Mouse (Mus musculus): ENCODE measurements around the gene Zfp872.
"Not testable (repeated sequence)": the region's sequence is repeated elsewhere in the genome, so short reads cannot be mapped to it uniquely, and the experiment has no call there.

Gene Zfp872

GRCm38 (mm10) chr9:22188025-22188611 lies at the start of gene Zfp872:
Gene Zfp872 (plus strand): TSS chr9:22188090.
- DNase-seq (ENCODE audit: low spot score in 2 of 2), result no peak

- no peak for DNase-seq (ENCODE audit: low spot score in 2 of 2)
Observed at GRCm38 (mm10) chr9:22138480-22138879, 49.4 kb upstream of the Zfp872 start.

DNA sequence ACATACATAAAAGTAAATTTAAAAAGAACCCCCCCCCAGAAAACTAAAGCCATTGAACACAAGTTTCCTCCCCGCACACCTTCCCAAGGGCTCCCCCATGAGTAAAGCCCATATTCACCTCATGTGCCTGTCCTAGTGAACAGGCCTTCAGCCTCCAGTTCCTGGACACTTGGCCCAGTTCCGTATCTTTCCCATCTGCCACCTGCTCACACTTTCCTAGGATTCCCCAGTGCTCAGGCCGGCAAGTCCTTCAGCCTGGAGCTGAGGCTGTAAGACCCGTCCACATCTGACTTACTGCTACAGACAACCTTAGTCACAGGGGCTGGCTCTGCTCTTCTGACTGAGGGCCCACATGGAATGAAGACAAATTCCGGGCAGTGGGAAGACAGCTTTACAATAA lies 48.1 kb upstream of the Zfp872 start:
- DNase-seq (ENCODE audit: low spot score in 2 of 2), result no peak

DNA sequence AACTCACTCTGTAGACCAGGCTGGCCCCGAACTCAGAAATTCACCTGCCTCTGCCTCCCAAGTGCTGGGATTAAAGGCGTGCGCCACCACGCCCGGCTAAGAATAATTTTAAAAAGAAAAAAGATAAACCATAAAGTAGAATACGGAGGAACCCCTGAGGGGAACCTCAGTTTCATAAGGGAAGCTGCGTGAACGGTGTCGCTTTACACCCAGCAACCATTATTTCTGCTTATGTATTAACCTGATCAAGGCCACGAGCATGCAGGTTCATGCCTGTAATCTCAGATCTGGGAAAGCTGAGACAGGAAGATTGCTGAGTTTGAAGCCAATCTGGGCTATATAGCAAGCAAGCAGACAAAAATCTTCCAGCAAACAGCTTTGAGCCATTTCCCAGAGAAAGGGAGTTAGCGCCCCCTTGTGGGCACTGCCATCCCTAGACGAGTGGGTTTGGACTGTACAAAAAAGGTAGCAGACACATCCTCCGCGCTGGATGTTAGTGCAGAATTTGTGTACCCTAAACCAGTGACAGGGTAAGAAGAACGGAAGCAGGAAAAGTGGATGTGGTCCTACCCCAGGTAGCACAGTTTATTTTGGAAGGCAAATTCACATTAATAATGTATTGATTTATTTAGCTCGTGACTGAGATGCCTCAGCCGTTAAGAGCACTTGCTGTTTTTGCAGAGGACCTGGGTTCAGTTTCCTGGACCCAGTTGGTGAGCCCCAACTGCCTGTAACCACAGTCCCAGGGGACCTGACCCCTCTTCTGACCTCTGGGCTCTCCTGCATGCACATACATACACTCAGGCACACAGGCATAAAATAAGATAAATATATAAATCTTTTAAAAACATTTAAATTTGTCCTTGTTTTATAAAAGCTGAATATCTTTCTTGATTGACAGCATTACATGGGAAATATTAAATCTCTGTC lies 44.5 kb upstream of the Zfp872 start:
- DNase-seq (ENCODE audit: low spot score in 2 of 2), result peak; percentile 90 to 91

DNA sequence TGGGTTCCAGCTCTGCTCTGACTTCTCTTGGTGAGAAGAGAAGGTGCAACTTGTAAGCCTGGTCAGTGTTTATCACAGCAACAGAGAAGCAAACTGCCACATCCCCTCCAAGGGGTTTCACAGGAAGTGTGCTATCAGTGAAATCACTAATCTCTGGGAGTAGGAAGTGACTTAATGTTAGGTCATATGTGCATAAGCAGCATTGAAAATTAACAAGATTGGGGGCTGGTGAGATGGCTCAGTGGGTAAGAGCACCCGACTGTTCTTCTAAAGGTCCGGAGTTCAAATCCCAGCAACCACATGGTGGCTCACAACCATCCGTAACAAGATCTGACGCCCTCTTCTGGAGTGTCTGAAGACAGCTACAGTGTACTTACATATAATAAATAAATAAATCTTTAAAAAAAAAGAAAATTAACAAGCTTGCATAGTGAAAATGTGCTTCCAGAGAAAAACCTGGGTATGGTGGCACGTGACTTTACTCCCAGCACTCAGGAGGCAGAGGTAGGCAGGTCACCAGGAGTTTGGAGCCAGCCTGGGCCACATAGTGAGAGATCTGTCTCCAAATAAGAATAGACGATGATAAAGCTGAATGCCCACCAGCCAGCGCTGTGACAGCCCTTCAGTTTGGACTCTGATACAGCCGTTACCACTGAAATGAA lies 43.5 kb upstream of the Zfp872 start:
- DNase-seq (ENCODE audit: low spot score in 2 of 2), result no peak

DNA sequence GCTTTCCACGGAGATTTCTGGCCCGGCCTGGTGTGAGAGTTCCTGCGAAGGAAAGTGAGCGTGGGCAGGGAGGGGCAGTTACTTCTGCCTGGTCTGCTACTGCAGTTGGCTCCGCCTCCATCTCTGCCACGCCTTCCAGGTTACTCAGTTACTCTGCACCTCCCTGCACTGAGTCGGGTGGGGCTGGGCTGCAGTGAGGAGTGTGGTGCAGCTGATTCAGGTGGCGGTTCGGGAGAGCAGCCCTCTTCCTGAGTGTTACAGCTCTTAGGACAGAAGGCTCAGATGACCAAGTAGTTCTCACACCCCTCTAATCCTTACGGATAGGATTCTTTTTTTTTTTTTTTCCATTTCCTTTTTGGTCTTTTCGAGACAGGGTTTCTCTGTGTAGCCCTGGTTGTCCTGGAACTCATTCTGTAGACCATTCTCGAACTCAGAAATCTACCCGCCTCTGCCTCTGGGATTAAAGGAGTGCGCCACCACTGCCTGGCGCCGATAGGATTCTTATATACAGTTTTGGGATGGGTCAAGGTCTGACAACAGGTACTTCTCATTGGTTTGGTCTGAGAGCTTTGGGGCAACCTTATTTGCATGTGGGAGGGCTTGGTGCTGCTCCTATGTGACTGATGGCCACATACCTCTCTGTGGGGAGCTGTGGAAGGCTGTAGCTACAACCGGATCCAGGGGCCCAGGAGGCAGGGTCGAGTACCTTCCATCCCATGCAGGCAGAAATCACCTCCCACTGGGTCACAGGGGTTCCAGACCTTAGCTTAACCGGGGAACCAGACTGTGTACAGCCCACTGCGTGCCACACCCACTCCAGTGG lies 38.3 kb upstream of the Zfp872 start:
- no peak for DNase-seq (ENCODE audit: low spot score in 2 of 2)

DNA sequence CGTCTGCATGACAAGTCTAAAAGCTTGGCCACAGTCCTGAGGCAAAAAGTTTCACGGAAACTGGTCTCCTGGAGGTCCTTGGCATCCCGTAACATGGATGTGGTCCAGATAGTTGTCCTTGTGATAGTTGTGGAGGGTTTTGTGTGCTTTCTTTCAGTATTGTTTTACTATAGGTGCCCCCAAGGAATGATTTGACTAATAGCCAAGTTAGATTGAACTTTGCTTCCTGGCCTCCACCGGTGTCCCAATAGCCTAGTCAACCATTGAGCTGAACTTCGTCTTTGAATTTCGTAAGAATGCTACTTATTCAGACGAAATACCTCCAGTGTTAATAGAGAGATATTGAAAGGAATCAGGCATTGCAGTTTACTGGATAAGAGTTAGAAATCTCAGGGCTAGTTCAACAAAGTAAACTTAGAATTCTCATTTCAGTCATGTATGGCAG lies 37.6 kb upstream of the Zfp872 start:
- DNase-seq (ENCODE audit: low spot score in 2 of 2), result not testable (repeated sequence)

DNA sequence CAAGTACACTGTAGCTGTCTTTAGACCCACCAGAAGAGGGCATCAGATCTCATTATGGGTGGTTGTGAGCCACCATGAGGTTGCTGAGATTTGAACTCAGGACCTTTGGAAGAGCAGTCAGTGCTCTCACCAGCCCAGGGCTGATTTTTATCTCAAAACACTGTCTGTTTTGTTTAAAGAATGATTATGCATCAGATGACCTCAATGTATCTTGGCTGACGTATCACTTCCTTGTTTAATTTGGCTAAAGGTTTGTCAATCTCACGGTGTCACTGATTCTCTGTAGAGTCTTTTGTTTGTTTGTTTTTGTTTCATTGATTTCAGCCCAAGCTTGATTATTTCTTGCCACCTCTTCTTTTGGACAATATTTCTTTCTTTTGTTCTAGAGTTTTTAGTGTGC lies 36.9 kb upstream of the Zfp872 start:
- DNase-seq (ENCODE audit: low spot score in 2 of 2), result no peak

- DNase-seq (ENCODE audit: low spot score in 2 of 2), result no peak
Observed at GRCm38 (mm10) chr9:22153810-22154209, 34.1 kb upstream of the Zfp872 start.

GRCm38 (mm10) chr9:22155614-22156013 lies 32.3 kb upstream of the Zfp872 start:
- peak; percentile 20 to 62 for DNase-seq (ENCODE audit: low spot score in 2 of 2)

GRCm38 (mm10) chr9:22156497-22157245 lies 31.2 kb upstream of the Zfp872 start, which contains the start of gene Pigyl:
Gene Pigyl (plus strand): TSS chr9:22156846.
- DNase-seq (ENCODE audit: low spot score in 2 of 2), result peak; percentile 94 to 96

GRCm38 (mm10) chr9:22157516-22158265 lies 30.2 kb upstream of the Zfp872 start:
- DNase-seq (ENCODE audit: low spot score in 2 of 2), result no peak

GRCm38 (mm10) chr9:22161299-22161698 lies 26.6 kb upstream of the Zfp872 start:
- DNase-seq (ENCODE audit: low spot score in 2 of 2), result no peak

GRCm38 (mm10) chr9:22162305-22162704 lies 25.6 kb upstream of the Zfp872 start:
- DNase-seq (ENCODE audit: low spot score in 2 of 2), result no peak

GRCm38 (mm10) chr9:22162912-22163311 lies 25.0 kb upstream of the Zfp872 start:
- DNase-seq (ENCODE audit: low spot score in 2 of 2), result no peak

DNA sequence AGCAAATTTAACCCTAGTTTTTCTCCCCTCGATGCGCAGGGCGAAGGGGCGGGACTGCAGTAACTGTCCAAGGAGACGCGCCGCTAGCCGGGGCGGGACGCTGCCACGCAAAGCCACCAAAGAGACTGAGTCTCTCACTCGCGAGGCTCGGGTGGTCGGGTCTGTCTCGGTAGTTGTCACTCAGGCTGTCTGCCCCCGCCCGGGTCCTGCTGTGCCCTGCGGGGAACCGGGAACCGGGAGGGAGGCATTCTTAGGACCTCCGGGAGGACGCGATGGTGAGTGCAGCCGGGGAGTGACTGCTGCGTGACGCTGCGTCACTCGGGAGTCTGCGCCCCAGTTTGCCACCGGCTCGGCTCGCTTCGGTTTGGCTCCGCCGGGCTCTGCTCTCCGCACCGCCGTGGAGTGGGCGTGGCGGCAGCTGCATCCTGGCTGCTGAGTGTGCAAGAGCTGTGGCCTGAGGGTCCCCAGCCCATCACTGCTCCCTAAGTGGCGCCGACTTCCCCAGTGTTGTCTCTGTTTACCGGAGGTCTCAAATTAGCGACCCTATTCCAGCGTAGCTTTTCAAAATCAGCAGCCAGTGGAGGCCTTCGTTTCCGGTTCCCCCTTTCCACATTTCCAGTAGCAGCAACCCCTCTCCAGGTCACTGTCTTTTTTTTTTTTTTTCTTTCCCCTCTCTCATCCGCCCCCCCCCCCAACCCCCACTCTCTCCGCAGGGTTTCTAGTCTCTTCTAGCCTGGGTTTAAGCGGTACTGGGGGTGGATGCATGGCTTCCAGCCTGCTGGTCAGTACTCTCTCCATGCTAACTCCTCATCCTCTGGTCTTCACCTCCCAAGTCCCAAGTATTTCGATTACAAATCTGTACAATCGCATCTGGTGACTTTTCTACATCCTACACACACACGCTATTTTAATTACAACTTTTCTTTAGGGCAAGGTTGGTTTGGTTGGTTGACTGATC lies 22.9 kb upstream of the Zfp872 start:
- peak; percentile 16 to 31 for DNase-seq (ENCODE audit: low spot score in 2 of 2)

DNA sequence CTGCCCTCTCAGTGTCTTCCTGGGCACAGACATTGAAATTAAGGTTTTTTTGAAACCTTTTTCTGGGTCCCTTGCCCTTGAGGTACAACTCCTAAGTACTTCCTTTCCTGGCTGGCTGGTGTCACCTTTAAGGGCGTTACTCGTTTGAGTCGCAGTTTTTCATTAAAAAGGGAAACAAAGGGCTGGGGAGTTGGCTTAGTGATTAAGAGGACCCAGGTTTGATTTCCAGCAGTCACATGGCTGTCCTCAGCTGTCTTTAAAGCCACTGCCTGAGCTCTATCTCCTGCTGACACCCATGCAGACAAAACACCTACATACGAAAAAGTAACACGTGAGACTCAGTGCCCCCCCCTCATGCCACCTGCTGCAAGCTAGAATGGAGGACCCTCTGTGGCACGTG lies 21.9 kb upstream of the Zfp872 start:
- DNase-seq (ENCODE audit: low spot score in 2 of 2), result no peak

DNA sequence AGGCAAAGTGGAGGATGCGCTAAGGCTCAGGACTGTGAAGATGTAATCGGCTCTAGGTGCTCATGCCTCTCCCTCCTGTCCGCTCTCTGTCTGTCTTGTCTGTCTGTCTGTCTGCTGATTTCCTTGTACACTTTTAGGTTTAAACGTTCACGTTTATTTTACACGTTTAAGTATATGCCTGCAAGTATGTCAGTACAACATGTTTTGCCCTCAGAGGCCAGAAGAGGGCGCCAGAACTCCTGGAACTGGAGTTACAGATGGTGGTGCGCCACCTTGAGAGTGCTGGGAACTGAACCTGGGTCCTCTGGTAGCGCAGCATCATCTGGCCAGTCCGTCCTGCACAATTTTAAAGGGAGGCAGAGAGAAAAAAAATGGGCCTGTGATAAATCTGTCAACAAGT lies 21.2 kb upstream of the Zfp872 start:
- DNase-seq (ENCODE audit: low spot score in 2 of 2), result no peak

DNA sequence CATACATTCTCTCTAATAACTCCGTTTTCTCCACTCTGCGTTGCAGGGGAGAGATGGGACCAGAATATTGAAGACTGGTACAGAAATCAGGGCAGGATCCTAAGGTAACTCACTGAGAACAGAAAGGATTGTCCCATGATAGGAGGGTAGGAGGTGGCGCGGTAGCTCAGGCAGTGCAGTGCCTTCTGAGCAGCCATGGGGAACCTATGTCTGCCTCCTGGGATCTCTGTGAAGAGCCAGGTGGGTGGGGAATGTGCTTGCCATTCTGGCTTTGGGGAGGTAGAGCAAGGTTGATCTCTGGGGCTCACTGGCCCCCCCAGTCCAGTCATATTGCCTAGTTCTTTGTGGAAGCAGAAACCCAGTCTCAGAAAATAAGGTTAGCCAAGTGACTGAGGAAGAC lies 20.1 kb upstream of the Zfp872 start:
- DNase-seq (ENCODE audit: low spot score in 2 of 2), result no peak
